Mouse (Mus musculus) adrenal gland, adult 18-20 months (tissue): ENCODE measurements around the gene Gm3264. TPM values are rescaled to one million over a fixed set of nuclear protein-coding genes. Genes with fewer than 3 reads are reported as not detected.
"Not testable (repeated sequence)": the region's sequence is repeated elsewhere in the genome, so short reads cannot be mapped to it uniquely, and the experiment has no call there.

Experiments
- DNase-seq, 2 experiments: peaks; one replicate each; pipeline ENCODE4 v3.0.0; 2021 to 2022; ENCODE audit warnings: low spot score in 2 of 2
- long read RNA-seq, 2 experiments: library from polyadenylated mRNA; stranded (forward); transcript quantifications; one replicate each; pipeline ENCODE4 v2.0.0; 2021
- total RNA-seq, 2 experiments: library from RNA; stranded (reverse); gene quantifications; 1 replicate in 1 of 2; 2 replicates in 1 of 2; pipeline ENCODE4 v1.2.3; 2021

Gene Gm3264
- not detected for total RNA-seq
- long read RNA-seq, experiment 1, result 0 reads
- long read RNA-seq, experiment 2, result 0 reads

- DNase-seq, result peak in 1 of 2 experiments; percentile 1
Measured at GRCm38 (mm10) chr14:4855299-4855980, at the start of gene Gm3264. Gene Gm3264 (plus strand): TSS chr14:4855576.

- peak in 1 of 2 experiments; percentile 19 for DNase-seq
Measured at GRCm38 (mm10) chr14:4806421-4806820, 49.0 kb upstream of the Gm3264 start.

GRCm38 (mm10) chr14:4821950-4822349, 33.4 kb upstream of the Gm3264 start:
- DNase-seq, result not testable (repeated sequence)

GRCm38 (mm10) chr14:4837806-4838205, 17.6 kb upstream of the Gm3264 start, which contains the start of gene Gm3269:
Gene Gm3269 (plus strand): TSS chr14:4838106.
- DNase-seq, result not testable (repeated sequence)

GRCm38 (mm10) chr14:4892116-4892515, 36.7 kb downstream of the Gm3264 start, which contains the start of gene Gm3278:
Gene Gm3278 (plus strand): TSS chr14:4892416.
- DNase-seq, result not testable (repeated sequence)

Other genes with a start within 250 kb of the Gm3264 start
- not detected for gene Gm8159, start 223.2 kb upstream of the Gm3264 start, total RNA-seq
- not detected for gene Gm3239, start 191.4 kb upstream of the Gm3264 start, total RNA-seq
- gene Gm7876, start 146.3 kb upstream of the Gm3264 start, total RNA-seq, result not detected
- gene Gm3252, start 128.8 kb upstream of the Gm3264 start, total RNA-seq, result not detected
- not detected for gene Gm9602, start 79.2 kb upstream of the Gm3264 start, total RNA-seq
- not detected for gene Gm3269, start 17.5 kb upstream of the Gm3264 start, total RNA-seq
- not detected for gene Gm3278, start 36.8 kb downstream of the Gm3264 start, total RNA-seq
- not detected for gene Gm8297, start 128.4 kb downstream of the Gm3264 start, total RNA-seq
- not detected for gene Gm3298, start 160.3 kb downstream of the Gm3264 start, total RNA-seq
- not detected for gene 4930555G01Rik, start 195.1 kb downstream of the Gm3264 start, total RNA-seq
- gene Gm8281, start 215.5 kb downstream of the Gm3264 start, total RNA-seq, result not detected